In the genomic region with DNA sequence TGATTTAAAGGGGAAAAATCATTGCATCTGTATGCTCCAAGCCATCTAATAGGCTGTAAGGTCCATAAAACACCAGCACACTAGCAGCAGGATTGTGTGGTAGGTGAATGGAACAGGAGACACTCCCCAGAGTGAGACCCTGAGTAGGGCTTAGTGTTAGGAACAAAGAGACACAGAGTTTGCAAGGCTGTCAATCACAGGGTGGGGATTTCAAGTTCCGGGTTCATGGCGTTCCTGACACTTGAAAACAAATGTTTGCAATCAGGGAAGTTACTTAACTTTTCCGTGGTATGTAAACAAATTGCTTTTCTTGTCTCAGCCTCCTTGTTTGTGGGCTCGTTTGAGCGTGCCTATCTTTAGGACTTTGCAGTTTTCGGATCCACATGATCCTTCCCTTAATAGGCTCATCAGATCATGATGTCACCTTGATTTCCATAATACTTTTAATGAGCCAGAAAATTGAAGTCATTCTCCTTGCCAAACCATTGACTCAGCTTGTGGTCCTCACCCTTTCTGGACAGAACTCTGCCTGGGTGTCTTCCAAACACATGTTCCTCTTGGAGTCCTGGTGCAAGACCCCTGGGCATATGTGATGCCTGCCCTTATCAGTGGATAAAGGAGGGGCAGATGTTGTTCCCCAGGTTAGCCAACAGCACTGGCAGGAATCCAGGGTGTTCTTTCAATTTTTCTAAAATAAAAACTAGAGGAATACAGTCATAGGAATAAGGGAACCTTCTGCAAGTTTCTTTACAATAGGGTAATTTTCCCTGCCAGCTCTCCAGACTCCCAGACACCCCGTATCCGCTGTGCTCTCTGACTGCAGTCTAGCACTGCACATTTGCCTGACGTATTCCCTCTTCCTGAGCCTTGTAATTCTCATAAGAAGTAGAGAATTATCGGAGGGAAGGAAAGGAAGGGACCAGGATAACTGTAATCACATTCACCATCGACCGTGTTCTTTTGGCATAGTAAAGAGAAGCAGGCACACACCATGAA, we compare ENCODE assay signal across 13 mouse cellular contexts.
DNase-seq lines count a peak whose midpoint lies in the region; ATAC-seq and TF ChIP-seq lines count a peak whose summit lies in the region.
"Had no signal": no experiment of that assay in that cellular context is flagged by ENCODE, and none has a peak within 500 bp of the region (broad histone marks: within the 10 kb centered on the region; RNA-seq: fewer than 3 reads in every experiment).

No protein-coding gene starts in this region.

- H3K4me2 ChIP-seq in forebrain, postnatal 0 days (ENCODE audit: low read depth) = 0 out of 2 replicates have a peak overlapping the region, but pooled peaks have one; percentile 8
- H3K4me2 ChIP-seq in forebrain, embryonic 11.5 days (ENCODE audit: low read depth, low read length, severe bottlenecking) = no peak overlapping the region
- H3K4me2 ChIP-seq in midbrain, embryonic 11.5 days = no peak overlapping the region
- no peak overlapping the region for H3K4me2 ChIP-seq in midbrain, embryonic 15.5 days
- H3K4me2 ChIP-seq in neural tube, embryonic 15.5 days = no peak overlapping the region

- peak; percentile 20 for DNase-seq in forebrain, postnatal 0 days
- no peak for DNase-seq in forebrain, embryonic 11.5 days (ENCODE audit: low spot score)
- peak; percentile 68 for DNase-seq in midbrain, embryonic 11.5 days (ENCODE audit: low spot score, missing footprints)
- peak; percentile 35 to 58 for DNase-seq in heart, postnatal 10 days
- DNase-seq in skeletal muscle tissue, adult 2 months (ENCODE audit: low read depth, low spot score) = peak; percentile 67
- DNase-seq in left cerebral cortex, adult 9 months (ENCODE audit: low spot score in 2 of 2) = no peak
- DNase-seq: kidney, adult 8-10 months; right cerebral cortex, postnatal 4 days; thymus, postnatal 14 days had no signal

- H3K9ac ChIP-seq in forebrain, postnatal 0 days = no peak overlapping the region
- H3K9ac ChIP-seq in forebrain, embryonic 11.5 days (ENCODE audit: low read length) = no peak overlapping the region
- H3K9ac ChIP-seq in midbrain, embryonic 11.5 days (ENCODE audit: low read length) = no peak overlapping the region
- H3K9ac ChIP-seq in midbrain, embryonic 15.5 days = no peak overlapping the region
- H3K9ac ChIP-seq in neural tube, embryonic 15.5 days (replicated peaks) = no peak overlapping the region

- H3K9me3 ChIP-seq in forebrain, postnatal 0 days (ENCODE audit: low read length) = no peaks in the 10 kb centered on the region
- H3K9me3 ChIP-seq in forebrain, embryonic 11.5 days (ENCODE audit: control insufficient read depth, low read length) = no peaks in the 10 kb centered on the region
- no peaks in the 10 kb centered on the region for H3K9me3 ChIP-seq in midbrain, embryonic 11.5 days (ENCODE audit: control insufficient read depth, low read length)
- no peaks in the 10 kb centered on the region for H3K9me3 ChIP-seq in midbrain, embryonic 15.5 days
- H3K9me3 ChIP-seq in neural tube, embryonic 15.5 days (replicated peaks) = no peaks in the 10 kb centered on the region

- intact Hi-C loops in heart, postnatal 10 days (cut with DNase I) = no loop called here

- H3K4me3 ChIP-seq in forebrain, postnatal 0 days (ENCODE audit: low read depth, low read length) = no peak overlapping the region
- H3K4me3 ChIP-seq in forebrain, embryonic 11.5 days (ENCODE audit: low read depth, low read length) = no peak overlapping the region
- no peak overlapping the region for H3K4me3 ChIP-seq in midbrain, embryonic 11.5 days (ENCODE audit: low read depth, low read length)
- H3K4me3 ChIP-seq in midbrain, embryonic 15.5 days = no peak overlapping the region
- no peak overlapping the region for H3K4me3 ChIP-seq in neural tube, embryonic 15.5 days (replicated peaks)

- no peaks in the 10 kb centered on the region for H3K4me1 ChIP-seq in forebrain, postnatal 0 days (ENCODE audit: insufficient read depth)
- no peaks in the 10 kb centered on the region for H3K4me1 ChIP-seq in forebrain, embryonic 11.5 days (replicated peaks; ENCODE audit: control insufficient read depth, insufficient read depth, low read length)
- H3K4me1 ChIP-seq in midbrain, embryonic 11.5 days (ENCODE audit: control insufficient read depth, insufficient read depth, low read length) = peaks cover 3% of the 10 kb centered on the region; the same call in 1 of the 2 replicates
- no peaks in the 10 kb centered on the region for H3K4me1 ChIP-seq in midbrain, embryonic 15.5 days
- no peaks in the 10 kb centered on the region for H3K4me1 ChIP-seq in neural tube, embryonic 15.5 days

- TF ChIP-seq CTCF in forebrain, postnatal 0 days (IDR thresholded peaks at IDR 0.05; ENCODE audit: low read depth) = no peak

- H3K36me3 ChIP-seq in forebrain, postnatal 0 days (ENCODE audit: insufficient read depth) = no peaks in the 10 kb centered on the region
- no peaks in the 10 kb centered on the region for H3K36me3 ChIP-seq in forebrain, embryonic 11.5 days (ENCODE audit: control insufficient read depth, insufficient read depth, low read length)
- no peaks in the 10 kb centered on the region for H3K36me3 ChIP-seq in midbrain, embryonic 11.5 days (ENCODE audit: control insufficient read depth, insufficient read depth, low read length)
- no peaks in the 10 kb centered on the region for H3K36me3 ChIP-seq in midbrain, embryonic 15.5 days (replicated peaks)
- H3K36me3 ChIP-seq in neural tube, embryonic 15.5 days = no peaks in the 10 kb centered on the region

- no peak for ATAC-seq in forebrain, postnatal 0 days
- ATAC-seq in forebrain, embryonic 11.5 days (replicated peaks; ENCODE audit: low FRiP score) = no peak
- ATAC-seq in midbrain, embryonic 11.5 days (ENCODE audit: low FRiP score) = no peak
- no peak for ATAC-seq in midbrain, embryonic 15.5 days (replicated peaks)
- no peak for ATAC-seq in neural tube, embryonic 15.5 days (ENCODE audit: low FRiP score)
- ATAC-seq: CD4-positive, CD25-positive, alpha-beta regulatory T cell, adult 4 months had no signal

- H3K27ac ChIP-seq in forebrain, postnatal 0 days (ENCODE audit: low read depth, low read length) = no peak overlapping the region
- no peak overlapping the region for H3K27ac ChIP-seq in forebrain, embryonic 11.5 days (ENCODE audit: low read depth, low read length)
- no peak overlapping the region for H3K27ac ChIP-seq in midbrain, embryonic 11.5 days (ENCODE audit: low read depth, low read length)
- no peak overlapping the region for H3K27ac ChIP-seq in midbrain, embryonic 15.5 days
- H3K27ac ChIP-seq in neural tube, embryonic 15.5 days (replicated peaks) = no peak overlapping the region
- H3K27ac ChIP-seq: macrophage had no signal

- WGBS in forebrain, postnatal 0 days = 37% methylated on average over 12 of the region's 12 CpGs
- 67% methylated on average over 12 of the region's 12 CpGs for WGBS in forebrain, embryonic 11.5 days
- WGBS in midbrain, embryonic 11.5 days = 84% methylated on average over 12 of the region's 12 CpGs
- WGBS in midbrain, embryonic 15.5 days = 68% methylated on average over 12 of the region's 12 CpGs
- WGBS in neural tube, embryonic 15.5 days = 59% methylated on average over 12 of the region's 12 CpGs

- no peaks in the 10 kb centered on the region for H3K27me3 ChIP-seq in forebrain, postnatal 0 days (ENCODE audit: insufficient read depth, low read length)
- no peaks in the 10 kb centered on the region for H3K27me3 ChIP-seq in forebrain, embryonic 11.5 days (ENCODE audit: control insufficient read depth, insufficient read depth, low read length)
- H3K27me3 ChIP-seq in midbrain, embryonic 11.5 days (ENCODE audit: control insufficient read depth, insufficient read depth, low read length) = no peaks in the 10 kb centered on the region
- H3K27me3 ChIP-seq in midbrain, embryonic 15.5 days (replicated peaks) = no peaks in the 10 kb centered on the region
- no peaks in the 10 kb centered on the region for H3K27me3 ChIP-seq in neural tube, embryonic 15.5 days (replicated peaks)

Comparison
In these comparisons a context has a peak if more than half of its experiments do, and no peak if none do; other contexts are left out.
1. DNase-seq: peak in forebrain, postnatal 0 days (single experiment), midbrain, embryonic 11.5 days (single experiment), heart, postnatal 10 days (2 of 2) and skeletal muscle tissue, adult 2 months (single experiment); none in forebrain, embryonic 11.5 days (single experiment) and left cerebral cortex, adult 9 months (0 of 2).